Mouse (Mus musculus): ENCODE results near the gene Lims1. TPM values are rescaled to one million over a fixed set of nuclear protein-coding genes. Genes with fewer than 3 reads are reported as not detected.

Gene Lims1
- polyA plus RNA-seq, 1 experiment from 2014 or later, result 55.9 TPM

GRCm38 (mm10) chr10:58412331-58412730 lies 89.1 kb downstream of the Lims1 start:
- Histone ChIP-seq H3K9ac (no peak overlapping the region), H3K27me3 (no peaks in the 10 kb centered on the region), H3K4me1 (replicated peaks) (no peaks in the 10 kb centered on the region), H3K9me3 (no peaks in the 10 kb centered on the region), H3K4me3 (no peak overlapping the region), H3K27ac (replicated peaks) (no peak overlapping the region), H3K36me3 (peaks cover 73% of the 10 kb centered on the region), H3K4me2 (no peak overlapping the region)
- ATAC-seq (ENCODE audit: low FRiP score, low read depth), result no peak
- WGBS, result 95% methylated on average over 4 of the region's 4 CpGs

- Histone ChIP-seq H3K9me3 (no peaks in the 10 kb centered on the region), H3K4me1 (replicated peaks) (no peaks in the 10 kb centered on the region), H3K27ac (replicated peaks) (no peak overlapping the region), H3K4me3 (no peak overlapping the region), H3K4me2 (no peak overlapping the region), H3K9ac (no peak overlapping the region), H3K27me3 (no peaks in the 10 kb centered on the region), H3K36me3 (peaks cover 73% of the 10 kb centered on the region)
- no peak for ATAC-seq (ENCODE audit: low FRiP score, low read depth)
Observed at GRCm38 (mm10) chr10:58412852-58413251, 89.6 kb downstream of the Lims1 start.

GRCm38 (mm10) chr10:58416702-58417101 lies 93.4 kb downstream of the Lims1 start:
- ATAC-seq (ENCODE audit: low FRiP score, low read depth), result no peak
- H3K27ac ChIP-seq (replicated peaks), result no peak overlapping the region
- peaks cover 54% of the 10 kb centered on the region for H3K36me3 ChIP-seq
- H3K4me2 ChIP-seq, result no peak overlapping the region
- 87% methylated on average over 3 of the region's 3 CpGs for WGBS
- H3K27me3 ChIP-seq, result no peaks in the 10 kb centered on the region
- no peak overlapping the region for H3K4me3 ChIP-seq
- no peaks in the 10 kb centered on the region for H3K9me3 ChIP-seq
- no peaks in the 10 kb centered on the region for H3K4me1 ChIP-seq (replicated peaks)
- H3K9ac ChIP-seq, result no peak overlapping the region

- Histone ChIP-seq H3K36me3 (peaks cover 47% of the 10 kb centered on the region), H3K4me3 (no peak overlapping the region), H3K27ac (replicated peaks) (no peak overlapping the region), H3K27me3 (no peaks in the 10 kb centered on the region), H3K4me1 (replicated peaks) (no peaks in the 10 kb centered on the region), H3K9ac (no peak overlapping the region), H3K4me2 (no peak overlapping the region), H3K9me3 (no peaks in the 10 kb centered on the region)
- ATAC-seq (ENCODE audit: low FRiP score, low read depth), result no peak
- WGBS, result 88% methylated on average over 10 of the region's 10 CpGs
Observed at GRCm38 (mm10) chr10:58418290-58418971, 95.2 kb downstream of the Lims1 start.

GRCm38 (mm10) chr10:58427930-58428329 lies 104.7 kb downstream of the Lims1 start:
- no peak overlapping the region for H3K27ac ChIP-seq (replicated peaks)
- no peak overlapping the region for H3K4me2 ChIP-seq
- H3K9ac ChIP-seq, result no peak overlapping the region
- H3K4me1 ChIP-seq (replicated peaks), result no peaks in the 10 kb centered on the region
- ATAC-seq (ENCODE audit: low FRiP score, low read depth), result no peak
- H3K36me3 ChIP-seq, result peaks cover 9% of the 10 kb centered on the region; the same call in 1 of the 2 replicates
- no peak overlapping the region for H3K4me3 ChIP-seq
- 91% methylated on average over 2 of the region's 2 CpGs for WGBS
- no peaks in the 10 kb centered on the region for H3K27me3 ChIP-seq
- H3K9me3 ChIP-seq, result no peaks in the 10 kb centered on the region

- 21% methylated on average over 9 of the region's 9 CpGs for WGBS
- H3K4me1 ChIP-seq (replicated peaks), result peaks cover 14% of the 10 kb centered on the region
- peak overlapping the region; percentile 50 for H3K9ac ChIP-seq
- peak overlapping the region; percentile 67 for H3K4me2 ChIP-seq
- no peaks in the 10 kb centered on the region for H3K9me3 ChIP-seq
- no peaks in the 10 kb centered on the region for H3K27me3 ChIP-seq
- ATAC-seq (ENCODE audit: low FRiP score, low read depth), result no peak; the same call in 1 of the 2 replicates
- H3K36me3 ChIP-seq, result no peaks in the 10 kb centered on the region
- peak overlapping the region; percentile 89 for H3K27ac ChIP-seq (replicated peaks)
- H3K4me3 ChIP-seq, result peak overlapping the region; percentile 90
Observed at GRCm38 (mm10) chr10:58445850-58446249, 122.6 kb downstream of the Lims1 start.

- Histone ChIP-seq H3K4me3 (peak within 1 kb of the TSS; percentile 90), H3K9me3 (no peaks in the 10 kb centered on the region), H3K27me3 (no peaks in the 10 kb centered on the region), H3K9ac (peak within 1 kb of the TSS; percentile 95), H3K4me1 (replicated peaks) (peaks cover 14% of the 10 kb centered on the region), H3K27ac (replicated peaks) (peak within 1 kb of the TSS; percentile 89), H3K36me3 (no peaks in the 10 kb centered on the region), H3K4me2 (peak within 1 kb of the TSS; percentile 73)
- WGBS, result under 1% methylated on average over 72 of the region's 91 CpGs
- ATAC-seq (ENCODE audit: low FRiP score, low read depth), result peak; percentile 97
Observed at GRCm38 (mm10) chr10:58446384-58447279, 123.4 kb downstream of the Lims1 start, which contains the start of gene Ranbp2. Gene Ranbp2, plus strand, starts transcription at chr10:58446920.

- Histone ChIP-seq H3K4me1 (replicated peaks) (peaks cover 14% of the 10 kb centered on the region), H3K27ac (replicated peaks) (peak overlapping the region; percentile 89), H3K9me3 (no peaks in the 10 kb centered on the region), H3K27me3 (no peaks in the 10 kb centered on the region), H3K9ac (peak overlapping the region; percentile 95), H3K4me2 (peak overlapping the region; percentile 73), H3K36me3 (peaks cover 3% of the 10 kb centered on the region; the same call in 1 of the 2 replicates), H3K4me3 (peak overlapping the region; percentile 90)
- no peak; the same call in 1 of the 2 replicates for ATAC-seq (ENCODE audit: low FRiP score, low read depth)
- WGBS, result under 1% methylated on average over 32 of the region's 32 CpGs
Observed at GRCm38 (mm10) chr10:58447280-58447781, 124.1 kb downstream of the Lims1 start.

- Histone ChIP-seq H3K36me3 (peaks cover 33% of the 10 kb centered on the region), H3K27me3 (no peaks in the 10 kb centered on the region), H3K27ac (replicated peaks) (no peak overlapping the region), H3K4me3 (no peak overlapping the region), H3K4me2 (no peak overlapping the region), H3K4me1 (replicated peaks) (peaks cover 6% of the 10 kb centered on the region), H3K9me3 (no peaks in the 10 kb centered on the region), H3K9ac (no peak overlapping the region)
- ATAC-seq (ENCODE audit: low FRiP score, low read depth), result no peak
Observed at GRCm38 (mm10) chr10:58451575-58451974, 128.3 kb downstream of the Lims1 start.

- ATAC-seq (ENCODE audit: low FRiP score, low read depth), result no peak
- Histone ChIP-seq H3K9ac (no peak overlapping the region), H3K36me3 (peaks cover 35% of the 10 kb centered on the region), H3K4me3 (no peak overlapping the region), H3K9me3 (no peaks in the 10 kb centered on the region), H3K27me3 (no peaks in the 10 kb centered on the region), H3K4me1 (replicated peaks) (peaks cover 6% of the 10 kb centered on the region), H3K4me2 (no peak overlapping the region), H3K27ac (replicated peaks) (no peak overlapping the region)
- 95% methylated on average over 1 of the region's 1 CpGs for WGBS
Observed at GRCm38 (mm10) chr10:58452185-58452584, 128.9 kb downstream of the Lims1 start.

- Histone ChIP-seq H3K4me3 (no peak overlapping the region), H3K36me3 (peaks cover 57% of the 10 kb centered on the region), H3K9me3 (no peaks in the 10 kb centered on the region), H3K4me2 (no peak overlapping the region), H3K27ac (replicated peaks) (no peak overlapping the region), H3K9ac (no peak overlapping the region), H3K4me1 (replicated peaks) (no peaks in the 10 kb centered on the region), H3K27me3 (no peaks in the 10 kb centered on the region)
- no peak for ATAC-seq (ENCODE audit: low FRiP score, low read depth)
- 89% methylated on average over 1 of the region's 1 CpGs for WGBS
Observed at GRCm38 (mm10) chr10:58459896-58460295, 136.6 kb downstream of the Lims1 start.

Data from hindbrain, embryonic 15.5 days (tissue).